Mouse (Mus musculus) cerebellum, adult 9-11 months (tissue): ENCODE data around the gene 4933406M09Rik.

ENCODE experiments used
- DNase-seq: peaks from one replicate; pipeline ENCODE4 v3.0.0; 2022

Gene 4933406M09Rik

GRCm38 (mm10) chr1:134385666-134386065, at the start of gene 4933406M09Rik:
TSS of gene 4933406M09Rik (plus strand) at chr1:134385940.
- no peak for DNase-seq

GRCm38 (mm10) chr1:134336958-134337710, 48.6 kb upstream of the 4933406M09Rik start:
- DNase-seq = peak; percentile 65

- peak; percentile 22 for DNase-seq
These were observed 46.6 kb upstream of the 4933406M09Rik start for GRCm38 (mm10) chr1:134339162-134339561.

- DNase-seq = peak; percentile 39
These were observed 45.8 kb upstream of the 4933406M09Rik start for GRCm38 (mm10) chr1:134339757-134340619.

DNA sequence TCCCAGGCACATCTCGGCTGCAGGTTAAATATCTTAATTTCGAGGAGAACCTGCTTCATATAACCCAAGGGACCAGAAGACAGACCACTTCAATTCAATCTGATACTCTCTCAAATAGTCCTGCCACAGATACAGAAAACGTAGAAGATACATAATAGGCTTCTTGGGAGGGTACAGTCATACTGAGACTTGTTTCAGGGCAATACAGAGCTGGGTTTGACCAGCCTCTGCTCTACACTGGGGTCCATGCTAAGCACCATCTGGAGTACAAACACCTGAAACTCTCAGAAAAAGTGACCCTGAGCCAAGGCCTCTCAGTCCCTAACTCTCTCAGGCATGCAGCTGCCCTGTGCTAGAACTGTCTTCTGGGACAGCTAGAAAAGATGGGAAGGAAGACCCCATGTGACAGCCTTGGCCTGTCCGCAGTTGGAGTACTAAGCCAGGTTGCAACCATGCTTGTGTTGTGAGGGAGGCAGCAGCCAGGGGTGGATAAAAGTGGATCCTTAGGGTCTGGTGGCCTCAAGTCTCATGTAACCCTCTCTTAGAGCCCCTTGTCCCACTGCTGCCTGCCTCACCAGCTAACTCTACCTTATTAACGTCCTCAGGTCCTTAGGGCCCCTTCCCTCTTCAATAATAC, 44.0 kb upstream of the 4933406M09Rik start:
- peak; percentile 52 for DNase-seq

GRCm38 (mm10) chr1:134342278-134342664, 43.5 kb upstream of the 4933406M09Rik start:
- DNase-seq = peak; percentile 89

DNA sequence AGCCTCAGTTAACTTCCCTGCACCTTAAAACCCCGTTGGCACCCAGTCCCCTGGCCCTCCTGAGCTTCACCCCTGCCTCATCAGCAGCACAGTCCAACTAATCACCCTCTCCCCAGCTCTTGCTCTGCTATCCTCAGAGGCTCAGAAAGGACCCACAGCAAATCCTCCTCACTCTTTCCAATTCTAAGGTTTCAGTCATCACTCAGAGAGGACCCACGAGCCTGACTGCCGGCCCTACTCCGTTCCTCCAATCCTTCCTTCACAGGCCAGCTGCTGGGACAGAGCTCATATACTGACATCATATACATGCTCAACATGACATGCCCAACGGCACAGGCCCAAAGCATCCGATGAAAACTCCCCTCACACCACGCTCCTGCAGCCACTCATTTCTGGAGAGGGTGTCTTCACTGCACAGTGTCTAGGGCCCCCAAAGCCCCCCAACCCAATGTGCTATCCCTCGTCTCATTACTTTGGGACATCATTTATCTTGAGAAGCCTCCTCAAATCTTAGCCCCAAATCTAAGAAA, 42.9 kb upstream of the 4933406M09Rik start:
- peak; percentile 63 for DNase-seq

GRCm38 (mm10) chr1:134343567-134343966, 42.2 kb upstream of the 4933406M09Rik start:
- peak; percentile 81 for DNase-seq

GRCm38 (mm10) chr1:134344005-134344950, 41.5 kb upstream of the 4933406M09Rik start:
- DNase-seq = peak; percentile 96

DNA sequence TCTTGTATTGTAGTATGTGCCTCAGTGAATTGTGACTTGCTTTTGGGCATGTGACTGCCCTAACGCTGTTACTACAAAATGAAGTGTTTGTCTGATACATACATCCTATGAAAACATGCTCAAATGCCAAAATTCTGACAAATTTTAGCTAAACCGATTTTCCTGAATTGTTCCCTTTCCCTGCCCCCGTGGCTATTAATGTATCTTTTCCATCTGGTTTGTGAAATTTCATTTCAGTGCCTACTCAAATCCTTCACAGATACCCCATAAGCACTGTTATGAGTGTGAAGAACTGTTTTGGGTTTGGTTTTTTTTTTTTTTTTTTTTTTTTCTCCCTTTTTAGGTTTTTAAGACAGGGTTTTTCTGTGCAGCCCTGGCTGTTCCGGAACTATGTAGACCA, 40.7 kb upstream of the 4933406M09Rik start:
- no peak for DNase-seq

DNA sequence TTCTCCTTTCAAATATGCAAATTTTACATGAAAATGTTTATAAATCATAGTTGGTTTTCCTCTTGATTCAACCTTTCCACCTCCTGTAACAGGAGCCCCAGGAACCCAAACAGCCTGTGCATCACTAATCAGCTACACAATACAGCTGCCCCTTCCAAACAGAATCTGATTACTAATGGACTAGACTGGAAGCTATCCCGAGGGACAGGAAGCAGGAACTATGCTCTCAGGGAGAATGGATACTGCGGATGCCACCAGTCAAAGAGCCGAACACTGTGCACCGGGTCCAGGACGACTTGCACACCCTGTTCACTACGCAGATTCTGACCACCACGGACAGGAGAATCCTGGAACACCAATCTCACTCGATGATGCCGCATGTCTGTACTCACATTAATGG, 37.9 kb upstream of the 4933406M09Rik start:
- no peak for DNase-seq

DNA sequence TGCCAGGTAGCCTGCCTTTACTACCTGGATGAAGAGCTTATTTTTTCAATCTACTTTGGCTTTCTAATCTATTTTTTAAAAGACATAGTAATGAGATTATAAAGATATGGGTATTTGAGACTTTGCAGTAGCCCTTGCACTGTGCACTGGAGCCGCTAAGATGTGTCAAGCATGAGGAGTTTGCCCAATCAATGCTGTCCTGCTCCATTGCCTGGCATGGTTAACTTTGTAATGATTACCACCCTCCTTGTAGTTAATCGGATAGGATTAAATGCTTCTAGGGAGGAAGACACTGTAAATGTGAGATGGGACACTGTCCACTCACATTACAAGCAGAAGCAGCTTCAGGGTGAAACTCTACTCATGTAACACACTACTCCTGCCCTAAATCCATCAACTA, 32.4 kb upstream of the 4933406M09Rik start:
- no peak for DNase-seq

DNA sequence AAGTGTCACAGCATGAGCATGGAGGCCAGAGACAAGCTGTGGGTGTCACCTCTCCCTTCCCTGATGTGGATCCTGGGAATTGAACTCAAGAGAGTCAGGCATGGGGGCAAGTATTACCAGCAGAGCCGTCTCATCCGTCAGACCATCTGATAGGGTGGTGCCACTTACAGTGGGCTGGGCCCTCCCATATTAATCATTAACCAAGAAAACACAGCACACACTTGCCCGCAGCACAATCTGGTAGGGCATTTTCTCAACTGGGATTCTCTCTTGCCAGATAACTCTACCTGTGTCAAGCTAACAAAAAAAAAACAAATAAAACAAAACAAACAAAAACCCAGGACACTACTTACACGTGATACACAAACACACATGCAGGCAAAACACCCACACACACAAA, 28.3 kb upstream of the 4933406M09Rik start:
- no peak for DNase-seq

DNA sequence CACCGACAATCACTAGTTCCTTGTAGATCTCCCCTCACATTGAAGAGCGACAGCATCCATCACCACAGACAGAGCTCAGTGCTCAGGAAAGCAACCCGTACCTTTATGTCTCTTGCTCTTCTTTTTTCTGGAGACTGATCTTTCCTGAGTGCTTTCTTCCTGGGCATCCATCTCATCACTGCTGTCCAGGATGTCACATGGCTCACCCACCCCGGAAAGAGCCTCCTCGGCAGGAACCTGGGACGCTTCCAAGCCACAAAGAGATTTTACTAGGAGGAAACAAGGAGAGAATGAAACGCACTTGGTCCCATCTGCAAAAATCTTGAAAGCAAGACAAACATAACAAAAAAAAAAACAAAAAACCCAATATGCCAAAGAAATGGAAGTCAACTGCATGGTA, 25.1 kb upstream of the 4933406M09Rik start:
- DNase-seq = peak; percentile 39

- no peak for DNase-seq
These were observed 24.4 kb upstream of the 4933406M09Rik start for GRCm38 (mm10) chr1:134361195-134361856.

- peak; percentile 96 for DNase-seq
These were observed 23.9 kb upstream of the 4933406M09Rik start, which contains the start of gene Tmem183a for GRCm38 (mm10) chr1:134361857-134362212. TSS of gene Tmem183a (minus strand) at chr1:134361979.

DNA sequence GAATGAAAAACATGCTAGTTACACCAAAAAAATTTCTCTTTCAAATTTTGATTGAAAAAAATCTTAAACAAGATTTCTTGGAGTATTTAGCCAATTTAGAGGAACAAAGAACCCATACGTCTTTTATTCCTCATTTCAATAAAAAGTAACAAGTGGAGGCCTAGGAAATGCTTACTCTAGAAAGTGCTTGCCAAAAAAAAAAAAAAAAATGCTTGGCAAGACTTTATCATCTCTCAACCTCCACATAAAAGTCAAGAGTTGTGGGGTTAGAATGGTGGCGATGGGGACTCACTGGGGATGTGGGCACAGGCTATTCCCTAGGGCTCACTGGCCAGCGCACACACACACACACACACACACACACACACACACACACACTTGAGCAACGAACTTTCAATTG, 22.5 kb upstream of the 4933406M09Rik start:
- no peak for DNase-seq

- no peak for DNase-seq
These were observed 20.2 kb upstream of the 4933406M09Rik start for GRCm38 (mm10) chr1:134365491-134365890.

GRCm38 (mm10) chr1:134368777-134369337, 16.9 kb upstream of the 4933406M09Rik start:
- DNase-seq = no peak

- DNase-seq = no peak
These were observed 11.6 kb upstream of the 4933406M09Rik start for GRCm38 (mm10) chr1:134374124-134374523.

- no peak for DNase-seq
These were observed 4.7 kb upstream of the 4933406M09Rik start for GRCm38 (mm10) chr1:134381051-134381450.
